Mouse (Mus musculus): ENCODE measurements at regions not wholly inside any gene's neighbourhood (a gene's known extent, or its start where the extent isn't known, plus 50 kb on each side); places are given as distances from the start of the nearest gene placed in this dataset.

- TF ChIP-seq ZNF384 (IDR thresholded peaks at IDR 0.05; ENCODE audit: low read depth, low read length) (no peak), UBTF (IDR thresholded peaks at IDR 0.05; ENCODE audit: borderline replicate concordance, insufficient read depth, low read depth, low read length) (no peak), USF1 (IDR thresholded peaks at IDR 0.05; ENCODE audit: low read depth, low read length) (no peak), CHD2 (IDR thresholded peaks at IDR 0.05; ENCODE audit: low read length) (no peak)
Observed at GRCm38 (mm10) chr13:71200656-71201055, 359.0 kb upstream of the Adamts16 start.
